Mouse (Mus musculus): ENCODE measurements around the gene Rabggtb.
"Not testable (repeated sequence)": the region's sequence is repeated elsewhere in the genome, so short reads cannot be mapped to it uniquely, and the experiment has no call there.

Rabggtb gene

GRCm38 (mm10) chr3:153864636-153865429 lies 48.0 kb downstream of the Rabggtb start:
- DNase-seq (ENCODE audit: low spot score in 2 of 2): no peak

DNA sequence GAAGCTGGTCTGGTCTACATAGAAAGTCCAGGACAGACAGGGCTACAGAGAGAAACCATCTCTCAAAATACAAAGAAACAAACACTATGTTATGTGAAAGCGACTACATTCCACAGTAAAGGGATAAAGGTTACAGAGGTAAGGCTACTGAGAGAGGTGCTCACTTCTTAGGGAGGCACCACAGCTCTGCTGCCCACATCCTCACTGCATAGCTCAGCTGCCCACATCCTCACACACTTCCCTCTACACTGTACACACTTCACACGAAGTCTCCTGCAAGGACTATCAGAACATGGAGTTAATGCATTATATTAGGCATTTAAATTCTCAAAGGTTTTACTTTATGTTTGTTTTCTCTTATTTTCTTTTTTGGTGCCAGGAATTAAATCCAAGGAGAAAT lies 49.0 kb downstream of the Rabggtb start:
- no peak for DNase-seq (ENCODE audit: low spot score in 2 of 2)

GRCm38 (mm10) chr3:153860392-153860791 lies 52.4 kb downstream of the Rabggtb start:
- not testable (repeated sequence) for DNase-seq (ENCODE audit: low spot score in 2 of 2)

- no peak for DNase-seq (ENCODE audit: low spot score in 2 of 2)
Measured at GRCm38 (mm10) chr3:153858350-153859001, 54.3 kb downstream of the Rabggtb start.
